Mouse (Mus musculus) kidney, adult 8-10 months (tissue): ENCODE data around the gene Stk33.

Experiments used
- DNase-seq, 2 experiments: peaks; one replicate each; pipeline ENCODE4 v3.0.0; 2022

Gene Stk33

GRCm38 (mm10) chr7:109238724-109239123, 200.2 kb downstream of the Stk33 start:
- no peak for DNase-seq

GRCm38 (mm10) chr7:109234882-109235640, 203.8 kb downstream of the Stk33 start:
- no peak for DNase-seq

GRCm38 (mm10) chr7:109234476-109234875, 204.4 kb downstream of the Stk33 start:
- DNase-seq, result no peak

GRCm38 (mm10) chr7:109231881-109232321, 207.0 kb downstream of the Stk33 start:
- no peak for DNase-seq

- DNase-seq, result no peak
These were observed 207.6 kb downstream of the Stk33 start for GRCm38 (mm10) chr7:109231307-109231706.

GRCm38 (mm10) chr7:109230806-109231205, 208.1 kb downstream of the Stk33 start:
- DNase-seq, result peak; percentile 23 to 66
